Comparison of ENCODE assay signal across 8 mouse cellular contexts in genomic region chr16:18343778-18344177, GRCm38 (mm10). TPM values are rescaled to one million over a fixed set of nuclear protein-coding genes. Genes with fewer than 3 reads are reported as not detected.
DNase-seq lines count a peak whose midpoint lies in the region; ATAC-seq lines count a peak whose summit lies in the region.

No protein-coding gene starts in this region.

- intact Hi-C loops in left cerebral cortex, postnatal 10 days (cut with DNase I) = loop anchor here (10.0 kb wide), 1 partner anchor 471 kb away; the partner anchor contains the start of genes Cdc45 and Ufd1

- peak; percentile 97 for DNase-seq in adipocyte (ENCODE audit: low spot score)
- peak; percentile 96 for DNase-seq in embryo, embryonic 10 days (ENCODE audit: low spot score)
- DNase-seq in gastrocnemius, postnatal 10 days = peak; percentile 96
- peak; percentile 95 to 98 for DNase-seq in left cerebral cortex, postnatal 10 days (ENCODE audit: extremely low spot score in 1 of 2, low spot score in 2 of 2)
- DNase-seq in right cerebral cortex, postnatal 25 days = peak; percentile 98
- peak; percentile 95 to 96 for DNase-seq in urinary bladder, postnatal 4 days (ENCODE audit: low spot score in 2 of 2)

- peak; percentile 97 for ATAC-seq in inflammation-experienced regulatory T-cells, adult 6 months
- peak; percentile 82 for ATAC-seq in megakaryocyte-erythroid progenitor cell, adult 5-6 weeks (replicated peaks; ENCODE audit: low FRiP score, low TSS enrichment, poor library complexity, severe bottlenecking)

RNA-seq across cellular contexts. Expression of gene Tango2, which starts 4.1 kb away (rescaled TPM):
- total RNA-seq in gastrocnemius, postnatal 10 days (2021) = 10 to 100 TPM; 11.9 to 12.6 TPM
- polyA plus RNA-seq in inflammation-experienced regulatory T-cells, adult 6 months (2017; shearing (Covaris generic)) = 10 to 100 TPM; 48.6 to 81.2 (median 70.2) TPM
- total RNA-seq in left cerebral cortex, postnatal 10 days (2021) = 100 to 1,000 TPM; 105 to 125 TPM
- 76.7 and 91.5 TPM in 2 replicates for total RNA-seq in megakaryocyte-erythroid progenitor cell, adult 5-6 weeks (2014; fragmentation: Nextera tagmentation)
- 16.9 and 20.4 TPM in 2 replicates for total RNA-seq in megakaryocyte-erythroid progenitor cell, adult 5-6 weeks (2017)

RNA-seq across cellular contexts. Expression of gene Arvcf, which starts 4.2 kb away (rescaled TPM):
- total RNA-seq in gastrocnemius, postnatal 10 days (2021) = 10 to 100 TPM; 16.4 to 27.9 TPM
- 1 to 10 TPM in 1 of 3 experiments, under 1 TPM in 2; 0.52 to 1.0 (median 0.66) TPM for polyA plus RNA-seq in inflammation-experienced regulatory T-cells, adult 6 months (2017; shearing (Covaris generic))
- total RNA-seq in left cerebral cortex, postnatal 10 days (2021) = 10 to 100 TPM; 43.0 to 46.4 TPM
- total RNA-seq in megakaryocyte-erythroid progenitor cell, adult 5-6 weeks (2014; fragmentation: Nextera tagmentation) = 14.0 and 16.5 TPM in 2 replicates
- 14.3 and 19.4 TPM in 2 replicates for total RNA-seq in megakaryocyte-erythroid progenitor cell, adult 5-6 weeks (2017)

RNA-seq across cellular contexts. Expression of gene Dgcr8, which starts 54.7 kb away (rescaled TPM):
- total RNA-seq in gastrocnemius, postnatal 10 days (2021) = 10 to 100 TPM; 23.6 to 33.4 TPM
- 10 to 100 TPM; 16.6 to 29.7 (median 19.9) TPM for polyA plus RNA-seq in inflammation-experienced regulatory T-cells, adult 6 months (2017; shearing (Covaris generic))
- 10 to 100 TPM; 41.8 to 44.2 TPM for total RNA-seq in left cerebral cortex, postnatal 10 days (2021)
- 77.7 and 78.5 TPM in 2 replicates for total RNA-seq in megakaryocyte-erythroid progenitor cell, adult 5-6 weeks (2014; fragmentation: Nextera tagmentation)
- 47.5 and 78.3 TPM in 2 replicates for total RNA-seq in megakaryocyte-erythroid progenitor cell, adult 5-6 weeks (2017)

Comparison
In these comparisons a context has a peak if more than half of its experiments do, and no peak if none do; other contexts are left out.
1. Peak in every context shown above with its lines: DNase-seq and ATAC-seq.